Mouse (Mus musculus) yolk sac, embryonic 10.5 days (tissue): Measurements from ENCODE around the gene Clgn.

ENCODE experiments used
- DNase-seq: peaks from one replicate; pipeline ENCODE4 v3.0.0-alpha.2; 2017; ENCODE audit warnings: low spot score

The Clgn gene

DNA sequence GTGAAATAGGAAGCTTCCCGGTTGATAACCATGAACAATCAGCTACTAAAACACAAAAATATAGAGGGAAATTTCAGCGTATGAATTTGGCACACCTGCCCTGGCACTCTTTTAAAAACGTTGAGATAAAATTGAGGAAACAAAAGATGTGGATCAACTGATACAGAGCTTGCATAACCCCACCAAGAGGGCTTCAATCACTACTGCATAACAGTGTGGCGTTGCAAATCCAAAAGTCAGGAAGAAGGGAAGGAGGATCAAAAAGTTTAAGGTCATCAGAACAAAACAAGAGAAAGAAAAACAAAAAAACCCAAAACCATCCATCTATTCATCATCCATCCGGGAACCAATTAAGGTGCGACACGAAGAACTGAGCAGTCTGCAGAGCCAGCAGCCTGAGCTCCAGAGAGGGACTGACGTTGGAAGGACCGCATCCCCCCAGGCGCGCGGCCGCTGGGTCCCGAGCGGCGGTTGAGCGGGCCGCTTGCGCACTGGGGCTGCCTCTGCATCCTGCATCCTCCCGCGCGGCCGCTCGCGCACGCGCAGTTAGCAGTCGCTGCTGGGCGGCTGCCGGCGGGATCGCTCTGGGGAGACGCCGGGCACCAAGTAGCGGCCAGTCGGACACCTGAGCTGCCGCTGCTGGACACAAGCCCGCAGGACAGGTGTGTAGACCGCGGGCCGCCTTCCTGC, at the start of gene Clgn:
TSS of gene Clgn (plus strand) at position 552 of the 690 bp plus-strand sequence.
- peak; percentile 45 for DNase-seq

DNA sequence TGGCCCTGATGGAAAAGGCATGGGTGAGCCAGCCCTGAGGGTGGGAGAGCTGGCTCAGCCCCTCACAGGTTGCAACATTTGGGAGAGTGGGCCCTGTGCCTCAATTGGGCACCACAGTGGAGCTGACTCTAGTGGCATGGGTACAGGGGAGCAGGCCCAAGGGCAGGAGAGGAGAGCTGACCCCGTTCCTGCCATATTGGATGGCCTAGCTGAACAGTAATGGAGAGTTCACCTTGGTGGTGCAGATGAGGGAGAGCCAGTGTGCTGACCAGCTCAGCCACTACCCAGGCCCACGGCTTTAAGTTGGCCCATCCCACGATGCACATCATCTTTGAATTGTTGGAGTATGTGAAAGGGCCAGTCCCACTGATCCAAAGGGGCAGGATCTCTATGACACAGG, 47.6 kb upstream of the Clgn start:
- DNase-seq, result no peak

DNA sequence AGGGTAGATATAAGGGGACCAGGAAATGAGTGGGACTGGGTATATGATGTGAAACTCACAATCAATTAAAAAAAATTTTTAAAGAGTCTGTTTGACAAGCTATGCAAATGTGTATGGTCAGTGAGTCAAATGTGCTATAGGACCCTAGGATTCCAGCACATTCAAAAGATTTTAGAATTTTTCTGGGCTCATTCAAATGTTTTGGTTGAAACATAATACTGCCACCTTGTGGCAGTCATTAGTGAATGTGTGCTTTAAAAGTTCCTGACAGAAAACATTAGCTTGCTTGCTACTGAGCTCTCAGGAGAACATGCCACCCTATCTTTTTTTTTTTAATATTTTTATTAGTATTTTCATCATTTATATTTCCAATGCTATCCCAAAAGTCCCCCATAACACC, 47.0 kb upstream of the Clgn start:
- no peak for DNase-seq

DNA sequence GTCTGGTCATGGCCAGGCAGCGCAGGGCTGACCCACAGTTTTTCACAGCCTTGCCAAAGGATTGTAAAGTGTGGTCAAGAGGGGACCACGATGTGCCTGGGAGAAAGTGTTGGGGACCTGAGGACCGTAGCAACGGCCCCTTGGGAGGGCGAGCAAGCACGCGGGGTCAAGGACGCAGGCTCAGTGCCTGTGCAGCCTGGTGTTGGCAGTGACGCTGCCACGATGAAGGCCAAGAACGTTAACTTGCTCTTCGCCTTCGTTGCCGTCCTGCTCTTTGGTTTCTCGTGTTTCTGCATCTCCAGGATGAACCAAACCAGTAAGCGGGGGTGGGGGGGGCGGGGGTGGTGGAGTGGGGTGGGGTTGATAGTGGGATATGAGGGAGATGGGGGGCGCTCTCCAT, 41.4 kb upstream of the Clgn start, which contains the start of gene Mgat4d:
TSS of gene Mgat4d (plus strand) at position 209 of the 400 bp plus-strand sequence.
- no peak for DNase-seq

DNA sequence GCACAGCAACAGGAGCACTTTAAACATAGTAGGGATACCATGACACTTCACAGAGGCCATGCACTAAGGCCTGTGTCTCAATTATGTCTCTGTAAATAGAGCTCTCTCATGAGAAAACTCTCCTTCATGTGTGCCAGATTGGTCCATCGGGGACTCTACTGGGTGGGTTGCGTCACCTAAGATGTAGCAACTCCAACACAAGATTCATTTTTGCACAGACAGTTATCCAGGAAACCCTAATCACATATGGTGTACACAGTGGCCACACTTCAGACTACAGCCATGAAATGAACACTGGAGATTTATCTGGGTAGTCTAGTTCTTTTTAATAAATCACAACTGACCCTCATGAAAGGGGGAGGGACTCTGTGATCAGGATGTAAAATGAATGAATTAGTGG, 38.4 kb upstream of the Clgn start:
- no peak for DNase-seq

DNA sequence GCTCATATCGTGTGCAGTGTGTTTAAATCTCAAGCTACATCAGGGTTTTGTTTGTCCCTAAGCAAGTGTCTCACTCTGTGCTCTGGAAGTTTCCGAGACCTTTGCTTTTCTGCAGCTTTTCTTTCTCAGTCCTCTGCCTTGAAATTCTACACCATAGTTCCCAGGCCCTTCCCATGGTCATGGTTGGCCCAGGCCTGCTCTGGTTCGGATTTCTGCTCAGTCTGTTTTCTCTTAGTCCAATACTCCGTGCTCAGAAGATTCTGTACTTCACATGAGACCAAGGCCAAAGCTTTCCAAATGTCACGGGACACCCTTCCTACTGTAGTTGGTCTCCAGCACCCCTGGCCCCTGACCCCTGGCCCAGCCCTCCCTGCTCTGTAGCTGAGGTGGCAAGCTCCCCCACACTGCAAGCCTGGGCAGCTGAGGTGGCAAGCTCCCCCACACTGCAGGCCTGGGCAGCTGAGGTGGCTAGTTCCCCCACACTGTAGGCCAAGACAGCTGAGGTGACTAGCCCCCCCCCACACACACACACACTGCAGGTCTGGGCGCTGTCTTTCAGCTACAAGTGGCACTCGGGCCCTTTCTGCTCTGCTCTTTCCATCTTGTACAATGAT, 26.4 kb upstream of the Clgn start:
- DNase-seq, result no peak

DNA sequence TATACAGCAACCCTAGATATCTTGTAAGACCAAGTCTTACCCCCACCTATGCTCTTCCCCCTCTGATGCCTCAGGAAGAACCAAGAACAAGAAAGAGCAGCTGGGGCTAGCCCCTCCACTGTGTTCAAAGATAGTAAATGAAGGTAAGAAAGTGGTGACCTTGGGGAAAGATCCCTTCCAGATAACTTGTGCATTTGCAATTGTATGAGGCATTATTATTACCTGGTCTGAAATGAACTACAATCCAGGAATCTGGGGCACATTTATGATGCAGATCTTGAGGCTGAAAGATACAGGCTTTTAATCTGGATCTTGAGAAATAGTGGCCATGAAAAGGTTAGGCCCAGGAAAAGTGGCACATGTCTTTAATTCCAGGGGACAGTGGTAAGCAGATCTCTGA, 12.4 kb upstream of the Clgn start:
- no peak for DNase-seq

DNA sequence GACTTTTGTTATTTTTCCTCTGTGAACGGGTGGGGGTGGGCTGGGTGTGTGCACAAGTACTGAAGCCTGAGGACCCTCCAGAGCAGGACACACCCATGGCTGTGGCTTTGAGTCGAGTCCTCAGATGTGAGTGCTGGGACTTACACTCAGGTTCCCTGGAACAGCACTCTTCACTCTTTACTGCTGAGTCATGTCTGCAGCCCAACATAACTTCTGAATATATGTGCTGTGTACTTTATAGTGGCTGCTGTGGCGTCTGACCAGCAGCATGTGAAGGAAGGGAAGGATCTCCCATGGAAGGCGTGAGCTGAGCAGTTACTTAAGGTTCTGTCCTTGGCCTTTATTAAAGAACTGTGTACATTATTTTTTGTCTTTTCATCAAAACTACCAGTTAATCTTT, 9.5 kb upstream of the Clgn start:
- DNase-seq, result no peak

DNA sequence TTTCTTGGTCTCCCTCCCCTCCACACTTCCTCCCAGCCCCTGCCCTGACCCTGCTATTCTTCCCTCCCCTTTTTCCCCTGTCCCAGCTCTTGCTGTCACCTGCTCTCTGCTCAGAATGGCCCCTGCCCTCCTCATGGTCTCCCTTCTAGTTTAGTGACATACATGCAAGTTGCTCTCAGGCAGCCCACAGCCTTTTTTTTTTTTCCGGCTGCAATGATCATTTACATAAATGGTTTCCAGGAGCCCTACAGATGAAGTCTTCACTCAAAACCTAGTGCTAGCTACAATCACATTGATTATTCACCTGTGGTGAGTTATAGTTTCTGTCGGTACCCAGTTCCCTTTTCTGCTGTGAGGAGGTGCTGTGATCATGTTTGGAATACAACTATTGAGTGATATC, 8.7 kb upstream of the Clgn start:
- no peak for DNase-seq

DNA sequence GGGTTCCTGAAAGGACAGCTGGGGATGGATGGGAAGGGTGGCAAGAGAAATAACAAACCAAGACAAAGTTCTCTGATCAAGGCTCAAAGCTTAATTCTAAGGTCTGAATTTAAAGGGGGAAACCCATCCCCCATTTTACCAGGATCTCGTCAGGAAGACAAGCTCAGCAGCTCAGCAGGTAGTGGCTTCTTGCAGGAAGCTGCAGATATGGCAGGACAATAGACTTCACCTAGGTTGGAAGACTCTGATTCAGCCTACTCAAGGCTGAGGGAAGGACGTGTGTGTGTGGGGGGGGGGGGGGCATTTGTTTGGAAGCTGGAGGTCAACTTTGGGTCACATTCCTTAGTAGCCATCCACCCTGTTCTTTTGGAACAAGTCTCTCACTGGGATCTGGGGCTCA, 6.8 kb upstream of the Clgn start:
- no peak for DNase-seq

DNA sequence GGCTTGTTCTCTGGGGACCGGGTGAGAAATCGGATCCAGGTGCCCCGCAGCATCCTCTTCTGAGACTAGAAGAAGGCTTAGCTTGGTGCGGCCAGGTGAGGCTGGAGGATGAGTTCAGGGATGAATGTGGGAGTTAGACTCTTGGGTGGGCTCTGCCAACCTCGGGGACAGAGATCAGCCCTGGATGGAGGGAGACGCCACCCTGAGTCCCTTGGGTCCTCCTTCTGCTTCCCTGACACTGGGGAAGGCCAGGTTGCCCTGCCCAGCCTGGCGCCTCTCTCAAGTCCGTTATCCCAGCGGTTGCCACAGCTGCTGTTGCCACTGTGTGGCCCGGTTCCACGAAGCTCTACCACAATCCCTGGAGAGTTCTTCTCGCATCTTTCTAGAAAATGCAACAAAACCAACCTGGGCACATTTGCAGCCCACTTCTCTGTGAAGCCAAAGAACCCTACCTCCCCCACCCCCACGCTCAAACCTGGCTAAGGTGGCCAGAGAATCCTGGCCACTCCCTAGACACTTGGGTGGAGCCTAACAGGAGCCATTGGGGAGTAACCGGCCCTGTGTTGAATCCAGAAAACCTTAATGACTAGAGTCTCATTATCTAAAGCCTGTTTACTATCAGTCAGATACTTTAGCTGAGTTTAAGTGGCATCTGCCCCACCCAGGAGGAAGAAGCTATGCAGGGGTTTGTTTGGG, 487 bp downstream of the Clgn start:
- no peak for DNase-seq

DNA sequence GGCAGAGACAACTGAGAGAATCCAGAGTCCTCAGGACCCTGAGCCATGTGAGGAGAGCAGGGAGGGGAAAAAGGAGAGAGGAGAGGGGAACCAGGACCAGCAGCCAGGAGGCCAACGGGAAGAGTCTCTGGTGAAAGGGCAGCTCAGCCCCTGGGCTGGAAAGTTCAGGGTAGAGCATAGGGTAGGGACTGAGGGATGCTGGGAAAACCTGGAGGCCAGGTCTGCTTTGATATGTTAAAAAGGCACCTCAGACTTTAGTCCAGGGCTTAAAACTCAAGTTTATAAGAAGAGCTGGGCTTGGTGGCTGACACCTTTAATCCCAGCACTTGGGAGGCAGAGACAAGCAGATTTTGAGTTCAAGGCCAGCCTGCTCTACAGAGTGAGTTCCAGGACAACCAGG, 2.9 kb downstream of the Clgn start:
- no peak for DNase-seq

DNA sequence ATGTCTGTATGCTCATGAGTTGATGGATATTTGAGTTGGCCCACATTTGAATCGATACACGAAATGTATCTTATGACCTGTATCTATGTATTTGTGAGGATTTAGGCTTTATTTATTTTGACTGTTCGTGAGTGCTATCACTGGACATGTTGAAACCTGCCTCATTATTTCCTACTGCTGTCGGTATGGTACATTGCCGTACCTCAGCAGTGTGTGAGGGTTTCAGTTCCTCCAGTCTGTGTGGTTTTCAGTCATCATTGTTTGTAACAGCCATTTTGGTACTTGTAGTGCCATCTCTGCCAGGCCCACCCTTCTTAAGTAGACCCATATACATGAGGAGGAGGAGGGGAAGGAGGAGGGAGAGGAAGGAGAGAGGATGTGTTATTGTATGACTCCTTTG, 4.7 kb downstream of the Clgn start:
- no peak for DNase-seq

DNA sequence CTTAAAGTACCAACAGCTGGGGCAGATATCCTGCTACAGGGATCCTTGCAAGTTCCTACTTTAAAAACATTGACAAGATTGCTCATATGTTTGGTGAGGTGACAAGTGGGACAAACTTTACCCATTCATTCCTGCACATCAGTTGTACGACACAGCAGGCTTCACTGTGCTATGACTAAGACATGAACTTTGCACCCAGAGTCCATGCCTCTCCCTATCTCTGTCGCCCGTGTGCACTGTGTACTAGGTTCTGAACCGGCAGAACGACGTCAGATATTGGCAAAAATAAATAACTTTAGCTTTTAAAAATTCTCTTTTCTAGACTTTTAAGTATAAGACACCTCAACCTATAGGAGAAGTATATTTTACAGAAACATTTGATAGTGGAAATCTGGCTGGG, 7.0 kb downstream of the Clgn start:
- DNase-seq, result no peak

DNA sequence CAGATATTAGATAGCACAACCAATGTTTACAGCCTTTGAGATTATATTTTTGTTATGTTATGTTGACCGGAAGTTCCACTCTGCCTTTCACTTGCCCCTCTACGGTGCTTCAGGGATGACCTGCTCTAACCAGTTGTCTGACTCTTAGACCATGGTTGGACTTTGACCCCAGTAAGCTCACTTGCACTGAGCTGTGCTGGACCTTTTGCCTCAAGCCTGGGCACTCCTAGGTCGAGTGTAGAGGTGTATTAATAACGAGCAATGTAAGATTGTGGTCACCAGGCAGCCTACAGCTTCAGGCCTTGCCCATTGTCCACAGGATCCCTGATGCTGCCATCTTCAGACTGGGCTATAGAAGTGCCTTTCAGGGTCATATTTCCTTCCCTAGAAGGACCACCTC, 8.1 kb downstream of the Clgn start:
- no peak for DNase-seq

DNA sequence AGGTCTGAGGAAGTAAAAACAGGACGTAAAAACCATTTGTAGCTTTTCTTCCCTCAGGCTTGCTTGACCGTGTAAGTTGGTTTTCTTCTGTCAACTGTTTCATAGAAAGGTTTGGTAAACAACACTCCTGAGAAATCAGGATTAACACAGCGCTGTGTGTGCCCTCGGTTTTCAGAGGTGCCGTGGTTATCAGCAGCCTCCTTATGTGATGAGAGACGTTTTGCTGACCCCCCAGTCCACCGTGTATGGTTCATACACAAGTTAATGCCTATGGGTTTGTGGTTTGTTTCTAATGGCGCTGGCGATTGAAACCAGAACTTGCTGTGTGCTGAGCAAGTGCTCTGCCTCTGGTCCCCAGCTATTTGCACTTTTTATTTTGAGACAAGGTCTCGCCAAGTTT, 15.9 kb downstream of the Clgn start:
- DNase-seq, result no peak

DNA sequence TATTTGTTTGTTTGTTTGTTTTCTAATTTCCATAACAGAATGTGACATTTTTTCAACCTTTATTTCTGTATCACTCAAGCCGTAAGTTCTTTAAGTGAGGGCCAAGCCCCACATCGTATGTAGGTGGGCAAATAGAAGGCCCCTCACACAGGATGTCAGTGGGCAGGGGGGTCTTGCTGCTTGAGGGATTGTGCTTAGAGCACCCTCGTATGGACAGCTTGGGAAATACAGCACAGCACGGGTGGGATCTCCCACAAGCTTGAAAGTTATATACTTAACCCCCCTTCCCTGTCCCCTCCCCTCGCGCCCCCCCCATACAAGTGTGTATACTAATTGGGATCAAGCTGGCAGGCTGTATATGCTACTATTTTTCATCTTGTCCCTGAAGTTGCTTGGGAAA, 17.2 kb downstream of the Clgn start:
- DNase-seq, result no peak

DNA sequence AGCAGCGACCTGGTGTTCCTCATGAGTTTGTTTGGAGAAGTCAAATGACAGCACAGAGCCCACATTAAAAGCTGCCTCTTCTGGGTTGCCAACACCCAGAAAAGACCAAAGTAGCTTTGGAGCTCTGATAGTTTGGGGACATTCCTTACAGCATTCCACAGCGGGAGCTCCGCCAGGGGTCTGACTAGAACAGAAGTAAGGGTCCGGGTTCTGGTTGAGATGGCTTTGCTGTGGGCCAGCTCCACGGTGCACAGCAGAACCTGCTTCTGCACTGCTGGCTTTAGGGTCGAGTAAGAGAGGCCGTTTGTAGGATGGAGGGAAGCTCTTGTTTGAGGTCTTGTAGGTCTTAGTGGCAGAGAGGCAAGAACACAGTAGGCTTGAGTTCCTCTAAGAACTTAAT, 18.8 kb downstream of the Clgn start:
- DNase-seq, result no peak

DNA sequence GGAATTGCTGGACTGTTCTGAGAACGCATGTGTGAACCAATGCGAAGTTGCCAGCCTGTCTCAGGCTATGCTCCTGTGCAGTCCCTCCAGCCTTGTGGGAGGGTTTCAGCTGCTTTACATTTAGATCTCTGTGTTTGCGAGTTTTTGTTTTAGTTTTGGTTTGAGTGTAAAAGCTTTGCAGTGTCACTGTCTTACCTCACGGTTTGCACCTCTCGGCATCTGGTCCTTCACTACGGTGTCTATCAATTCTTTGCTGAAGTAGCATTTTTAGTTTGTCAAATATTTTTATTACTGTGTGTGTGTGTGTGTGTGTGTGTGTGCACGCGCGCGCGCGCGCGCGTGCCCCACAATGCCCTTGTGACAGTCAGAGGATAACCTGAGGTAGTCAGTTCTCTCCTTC, 27.2 kb downstream of the Clgn start:
- DNase-seq, result no peak

DNA sequence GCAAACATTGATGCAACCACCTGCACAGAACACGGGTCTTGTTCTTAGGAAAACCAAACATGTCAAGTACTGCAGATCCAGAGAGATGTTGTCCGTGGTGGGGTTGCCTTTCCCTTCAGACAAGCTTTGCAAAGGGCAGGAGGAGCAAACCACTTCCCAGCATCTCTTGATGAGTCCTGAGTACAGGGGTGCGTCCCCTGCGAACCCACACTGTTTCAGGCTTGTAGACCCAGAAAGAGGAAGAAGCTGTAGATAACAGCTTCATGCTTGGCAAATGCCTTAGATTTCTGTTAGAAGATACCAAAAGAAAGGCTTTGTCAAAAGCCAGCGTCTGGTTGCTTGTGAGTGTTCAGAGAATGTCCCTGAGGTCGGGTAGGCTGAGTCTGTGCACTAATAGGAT, 28.3 kb downstream of the Clgn start:
- no peak for DNase-seq

DNA sequence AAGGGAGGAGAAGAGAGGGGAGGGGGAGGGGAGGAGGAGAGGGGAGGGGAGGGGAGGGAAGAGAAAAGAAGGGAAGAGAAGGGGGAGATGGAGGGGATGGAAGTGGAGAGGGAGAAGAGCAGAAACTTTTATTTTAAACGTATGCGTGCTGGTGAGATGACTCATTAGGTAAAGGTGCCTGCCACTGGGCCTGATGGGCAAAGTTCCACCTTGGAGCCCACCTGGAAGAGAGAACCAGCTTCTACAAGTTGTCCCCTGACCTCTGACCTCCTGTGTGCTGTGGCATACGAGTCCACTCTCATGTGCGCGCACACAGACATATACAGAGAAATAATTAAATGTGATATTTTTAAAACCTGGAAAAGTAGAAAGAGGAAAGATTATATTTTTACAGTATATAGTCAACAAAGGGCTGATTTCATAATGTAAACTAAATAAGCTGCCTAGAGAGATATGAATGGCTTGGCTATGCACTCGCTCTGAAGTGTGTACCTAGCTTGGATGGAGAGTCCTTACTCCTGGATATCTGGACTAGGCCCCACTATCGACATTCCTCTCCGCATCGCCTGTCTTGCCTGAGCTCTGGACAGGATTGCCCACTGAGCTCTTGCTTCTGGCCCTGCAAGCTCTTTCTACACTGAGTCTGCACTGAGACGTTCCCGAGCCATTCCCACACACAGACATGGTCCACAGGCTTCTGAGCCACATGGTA, 29.3 kb downstream of the Clgn start:
- DNase-seq, result no peak

DNA sequence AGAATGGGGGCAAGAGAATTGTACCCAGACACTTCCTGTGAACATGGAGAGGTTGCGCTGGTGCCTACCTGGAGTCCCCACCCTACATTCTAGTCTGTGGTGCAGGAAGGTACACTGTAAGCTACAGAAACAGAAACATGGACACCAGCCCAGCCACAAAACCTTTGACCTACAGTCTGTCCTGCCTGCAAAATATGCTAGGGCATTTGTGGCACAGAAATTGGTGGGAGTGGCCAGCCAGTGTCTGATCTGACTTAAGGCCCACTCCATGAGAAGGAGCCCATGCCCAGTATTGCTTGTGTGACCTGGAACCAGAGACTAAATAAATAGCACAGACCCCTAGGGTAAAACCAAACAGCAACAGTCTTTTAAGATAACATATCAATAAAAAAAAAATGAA, 31.7 kb downstream of the Clgn start:
- no peak for DNase-seq
